Mouse (Mus musculus): ENCODE results near the gene Enpp7.
A peak's percentile ranks its signal among the peaks of the same experiment; 100 is the strongest.

The Enpp7 gene

GRCm38 (mm10) chr11:119036934-119037779, 49.2 kb downstream of the Enpp7 start:
- DNase-seq, result no peak

GRCm38 (mm10) chr11:119037780-119038401, 49.9 kb downstream of the Enpp7 start:
- no peak for DNase-seq

DNA sequence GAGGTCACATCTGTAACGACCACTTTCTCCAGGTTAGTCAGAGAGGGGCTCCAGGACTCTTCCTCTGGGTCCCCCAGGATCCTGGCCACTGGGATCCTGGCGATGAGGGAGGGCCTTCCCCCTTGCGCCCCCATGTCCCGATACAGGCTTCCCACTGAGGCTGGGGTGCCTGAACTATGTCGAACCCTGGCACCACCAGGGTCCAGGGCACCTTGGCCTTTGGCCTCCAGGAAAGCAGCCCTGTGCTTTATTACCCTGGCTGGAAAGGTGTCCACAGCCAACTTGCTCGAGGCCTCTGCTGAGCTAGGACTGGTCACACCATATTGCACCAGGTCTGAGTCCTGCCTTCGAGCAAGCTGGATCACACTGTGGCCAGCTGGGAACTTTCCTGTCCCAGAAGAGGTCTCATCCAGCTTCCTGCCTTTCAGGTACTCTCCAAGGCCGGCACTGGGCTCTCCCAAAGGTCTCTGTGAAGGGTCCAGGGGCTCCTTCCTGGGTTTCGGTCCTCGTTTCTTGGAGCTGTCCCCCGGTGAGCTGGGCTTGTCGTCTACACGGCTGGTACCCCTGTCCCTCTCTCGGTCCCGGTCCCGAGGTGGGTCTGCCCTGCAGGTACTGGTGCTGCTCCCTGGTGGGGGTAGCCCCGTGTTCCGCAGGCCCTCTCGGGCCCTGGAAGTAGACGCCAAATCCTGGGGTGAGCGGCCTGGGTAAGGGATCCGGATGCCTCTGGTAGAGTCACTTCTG, 50.9 kb downstream of the Enpp7 start:
- DNase-seq, result no peak

- no peak for DNase-seq
These were observed 51.9 kb downstream of the Enpp7 start for GRCm38 (mm10) chr11:119039732-119040512.

GRCm38 (mm10) chr11:119040600-119041324, 52.8 kb downstream of the Enpp7 start, which contains the start of gene Cbx8:
Cbx8 (minus strand) TSS chr11:119040969.
- DNase-seq, result peak; percentile 99

GRCm38 (mm10) chr11:119041325-119041716, 53.3 kb downstream of the Enpp7 start:
- no peak for DNase-seq

DNA sequence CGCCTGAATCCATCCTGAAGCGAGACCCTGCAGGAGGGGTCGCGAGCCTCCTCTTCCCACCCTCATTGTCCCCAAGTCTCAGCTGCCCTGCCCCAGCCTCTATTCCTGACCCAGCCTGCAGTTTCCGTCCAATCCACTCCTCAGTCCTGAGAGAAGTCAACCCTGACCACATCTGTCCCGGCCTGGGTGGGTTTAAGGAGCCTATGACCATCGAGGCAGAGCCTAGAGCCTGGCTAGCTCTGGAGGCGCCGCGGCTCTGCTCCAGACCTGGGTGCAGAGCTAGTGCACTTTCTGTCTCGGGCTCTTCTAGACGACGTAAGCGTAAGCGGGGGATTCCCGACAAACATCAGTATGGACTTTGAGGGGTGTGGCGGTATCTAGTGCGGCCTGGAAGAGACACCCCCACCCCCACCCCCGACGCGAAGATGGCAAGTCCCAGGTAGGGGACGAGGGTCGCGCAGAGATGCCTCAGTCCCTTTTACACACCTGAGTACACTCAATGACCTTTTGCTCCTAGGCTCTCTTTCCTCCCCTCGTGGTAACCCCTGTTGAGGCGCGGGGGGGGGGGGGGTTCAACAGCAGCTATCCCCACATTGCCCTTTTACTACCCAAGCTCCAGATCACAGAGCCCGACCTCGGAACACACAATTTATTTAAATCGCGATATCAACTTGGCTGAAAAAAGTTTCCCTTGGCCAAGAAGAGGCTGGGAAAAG, 53.9 kb downstream of the Enpp7 start:
- no peak for DNase-seq
